Mouse (Mus musculus) layer of hippocampus, postnatal 10 days (tissue): Measurements from ENCODE around the gene Zfp948. TPM values are rescaled to one million over a fixed set of nuclear protein-coding genes. Genes with fewer than 3 reads are reported as not detected.

Experiments
- DNase-seq, 2 experiments: peaks; one replicate each; pipeline ENCODE4 v3.0.0; 2021; ENCODE audit warnings: low spot score in 2 of 2
- long read RNA-seq: library from polyadenylated mRNA; stranded (forward); transcript quantifications from one replicate; pipeline ENCODE4 v2.0.0, GENCODE M21; 2023
- total RNA-seq, 2 experiments: library from RNA; stranded (reverse); gene quantifications; 2 replicates each; pipeline ENCODE4 v1.2.3; 2021

Gene Zfp948
- total RNA-seq = 10 to 100 TPM; 15.5 to 17.6 TPM
- long read RNA-seq, transcript Zfp948-201 (6 exons, 2,652 nt) = major isoform, 11 of 13 reads
- long read RNA-seq, partial matches to known transcripts = 0 of 13 reads
- long read RNA-seq, other reads (novel, unspliced or antisense) = 2 of 13 reads

DNA sequence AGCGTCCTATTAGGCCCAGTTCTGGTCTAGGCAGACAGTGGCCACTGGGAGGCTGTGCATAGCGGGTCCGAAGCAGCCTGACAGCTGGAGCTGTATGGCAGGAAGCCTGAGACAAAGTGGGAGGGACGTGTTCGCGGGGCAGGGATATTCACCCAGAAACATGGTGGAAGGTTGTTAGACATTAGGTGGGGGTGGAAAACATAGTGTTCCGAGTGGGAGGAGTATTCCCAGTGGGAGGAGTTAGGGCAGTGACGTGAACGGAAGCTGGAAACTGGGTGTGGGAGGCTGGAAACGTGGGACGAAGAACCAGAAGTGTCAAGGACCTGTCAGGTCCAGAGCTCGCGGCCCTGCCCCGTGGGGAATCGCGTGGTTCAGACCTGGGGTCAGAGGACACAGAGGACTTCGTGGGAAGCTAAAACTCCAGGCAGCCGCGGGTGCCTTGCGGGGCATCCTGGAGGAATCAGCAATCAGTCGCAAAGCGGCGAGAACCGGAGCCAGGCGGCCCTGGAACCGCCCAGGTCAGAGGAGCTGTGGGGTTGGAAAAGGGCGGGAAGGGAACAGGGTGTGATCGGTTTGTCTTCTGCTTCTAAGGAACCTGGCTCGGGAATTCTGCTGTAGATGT lies at the start of gene Zfp948:
Gene Zfp948 (plus strand): TSS at position 281 of the 622 bp plus-strand sequence.
- peak; percentile 69 to 77 for DNase-seq

DNA sequence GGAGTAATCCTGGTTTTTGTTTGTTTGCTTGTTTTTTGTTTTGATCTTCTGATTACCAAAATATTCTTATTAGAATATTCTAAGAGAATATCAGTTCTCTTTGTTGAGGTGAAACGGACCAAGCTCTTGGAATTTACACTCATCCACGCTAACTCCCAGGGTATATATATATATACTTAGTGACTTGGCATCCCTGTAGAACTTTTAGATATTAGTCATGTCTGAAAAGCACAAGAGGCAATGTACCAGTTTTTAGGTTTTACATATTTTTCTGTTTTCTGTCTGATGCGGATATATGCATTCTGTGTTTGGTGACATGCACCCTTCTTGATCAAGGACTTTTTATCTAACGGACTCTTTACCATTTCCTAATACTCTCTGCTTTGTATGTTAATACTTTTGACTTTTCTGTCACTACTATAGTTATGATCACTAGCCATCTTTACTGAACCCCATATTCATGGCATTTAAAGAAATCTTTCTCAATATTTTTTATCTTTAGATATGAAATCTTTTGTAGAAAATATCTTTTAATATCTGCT lies 49.6 kb upstream of the Zfp948 start:
- no peak for DNase-seq

DNA sequence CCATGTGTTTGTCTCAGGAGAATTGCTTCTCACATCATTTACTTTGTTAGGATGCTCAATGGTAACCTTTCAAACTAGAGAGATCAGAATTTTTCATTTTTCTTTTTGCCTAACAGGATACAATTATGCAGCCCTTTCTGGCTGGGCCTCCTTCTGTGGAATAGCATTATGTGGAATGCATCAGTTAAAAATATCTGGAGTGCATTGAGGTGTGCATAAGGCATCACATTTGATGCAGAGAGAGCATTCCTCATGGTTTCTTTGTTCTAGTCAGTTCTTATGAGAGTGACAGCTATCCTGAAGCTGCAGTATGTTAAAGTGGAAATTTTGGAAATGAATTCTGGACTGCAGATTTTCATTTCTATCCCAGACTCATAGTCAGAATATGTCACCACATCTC lies 40.5 kb upstream of the Zfp948 start:
- DNase-seq = no peak

DNA sequence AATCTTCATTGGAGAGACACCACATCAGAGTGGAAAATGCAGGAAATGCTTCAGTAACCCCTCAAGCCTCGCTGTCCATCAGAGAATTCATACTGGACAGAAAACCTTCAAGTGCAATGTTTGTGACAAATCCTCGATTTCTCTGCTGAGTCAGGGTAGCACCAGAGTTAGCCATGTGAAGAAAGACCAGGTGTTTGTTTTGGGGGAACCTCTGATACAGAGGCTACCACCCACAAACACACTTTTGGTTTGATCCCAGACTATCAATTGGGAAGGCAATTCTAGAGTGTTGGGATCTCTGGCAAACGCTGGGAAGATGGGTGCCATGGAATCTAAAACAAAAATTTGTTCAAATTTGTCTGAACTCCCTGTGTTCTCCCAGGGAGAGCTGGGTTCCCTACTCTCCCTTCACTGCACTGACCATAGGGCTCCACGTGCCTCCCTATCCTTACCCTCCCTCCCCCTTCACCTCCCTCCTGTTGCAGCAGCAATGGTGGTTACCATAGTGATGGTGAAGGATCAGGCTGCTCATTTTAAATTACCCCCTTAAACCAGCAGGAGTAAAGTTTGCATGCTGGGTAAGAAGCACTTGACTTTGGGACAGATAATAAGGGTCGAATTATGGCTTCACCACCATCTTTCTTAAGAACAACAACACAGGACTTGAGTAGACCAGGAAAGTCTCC lies 36.0 kb upstream of the Zfp948 start:
- no peak for DNase-seq

DNA sequence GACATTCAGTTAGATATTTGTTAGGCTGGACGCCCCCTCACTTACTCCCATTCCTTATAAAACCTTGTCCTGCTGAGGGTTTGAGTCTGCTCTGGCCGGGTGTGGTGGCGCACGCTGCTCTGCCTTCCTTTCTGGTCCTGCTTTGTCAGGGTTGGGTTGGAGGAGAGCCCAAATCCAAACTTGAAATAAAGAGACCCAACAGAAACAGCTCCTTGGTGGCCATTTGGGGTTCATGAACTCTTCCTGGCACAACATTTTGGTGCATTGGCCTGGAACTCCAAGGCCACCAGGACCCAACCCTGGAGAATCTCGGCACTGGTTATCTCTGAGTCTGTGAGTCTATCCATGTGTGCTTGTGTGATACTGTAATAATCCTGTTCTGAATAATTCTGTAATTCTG lies 35.2 kb upstream of the Zfp948 start:
- peak; percentile 27 to 39 for DNase-seq

DNA sequence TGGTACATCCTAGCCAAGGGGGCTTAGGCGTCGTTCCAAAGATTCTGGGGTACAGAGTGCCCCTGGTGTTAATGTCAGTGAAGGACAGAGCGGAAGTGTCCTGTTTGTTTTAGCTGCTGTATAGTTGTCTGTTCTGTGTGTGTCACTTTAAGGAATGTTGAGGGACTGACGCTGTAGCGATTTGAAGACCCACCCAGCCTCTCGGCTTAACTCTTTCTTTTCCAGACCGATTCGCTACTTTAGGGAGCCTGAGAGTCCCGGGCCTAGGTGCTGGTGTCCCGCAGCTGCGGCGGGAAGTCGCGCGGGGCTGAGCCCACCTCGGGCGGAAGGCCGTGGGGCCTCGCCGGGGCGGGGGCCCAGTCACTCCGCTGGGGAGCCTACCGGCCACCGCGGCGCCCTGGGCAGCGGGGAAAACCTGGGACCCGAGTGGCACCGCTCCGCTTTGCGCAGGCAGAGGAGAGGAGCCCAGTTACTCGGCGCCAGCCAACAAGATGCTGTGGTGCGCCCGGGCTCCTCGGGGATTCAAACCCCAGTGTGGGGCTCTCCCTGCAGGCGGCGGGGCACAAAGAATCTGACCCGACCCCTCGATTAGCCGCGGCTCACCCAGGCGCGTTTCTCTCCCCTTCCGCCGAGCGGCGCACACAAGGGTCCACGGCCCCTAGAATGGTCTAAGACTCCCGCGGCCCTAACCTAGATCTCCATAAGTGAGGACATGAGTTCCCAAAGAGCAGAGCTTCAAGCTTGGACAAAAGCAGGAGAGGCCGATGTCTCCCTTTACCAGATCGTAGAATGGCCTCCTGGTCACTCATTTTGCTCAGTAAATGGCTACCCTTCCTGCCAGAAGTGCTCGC lies 34.5 kb upstream of the Zfp948 start:
- DNase-seq = peak; percentile 71 to 78

DNA sequence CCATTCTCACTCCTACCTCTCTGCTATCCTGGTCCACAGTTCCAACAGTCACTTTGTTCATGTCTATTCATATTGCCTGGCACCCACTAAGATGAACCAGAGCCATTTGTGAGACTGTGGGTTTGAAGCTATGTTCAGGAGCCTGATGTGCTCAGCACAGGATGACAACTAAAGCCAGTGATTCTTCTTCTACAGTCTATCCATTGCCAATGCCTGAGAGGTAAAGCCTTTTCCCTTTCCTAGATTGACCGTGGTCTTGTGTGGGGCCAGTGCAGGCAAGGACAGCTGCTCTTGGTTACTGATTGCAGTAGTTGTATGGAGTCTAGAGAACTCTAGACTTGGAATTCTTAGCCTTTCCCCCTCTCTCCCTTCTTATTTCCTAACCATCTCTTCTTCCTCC lies 32.8 kb upstream of the Zfp948 start:
- no peak for DNase-seq

DNA sequence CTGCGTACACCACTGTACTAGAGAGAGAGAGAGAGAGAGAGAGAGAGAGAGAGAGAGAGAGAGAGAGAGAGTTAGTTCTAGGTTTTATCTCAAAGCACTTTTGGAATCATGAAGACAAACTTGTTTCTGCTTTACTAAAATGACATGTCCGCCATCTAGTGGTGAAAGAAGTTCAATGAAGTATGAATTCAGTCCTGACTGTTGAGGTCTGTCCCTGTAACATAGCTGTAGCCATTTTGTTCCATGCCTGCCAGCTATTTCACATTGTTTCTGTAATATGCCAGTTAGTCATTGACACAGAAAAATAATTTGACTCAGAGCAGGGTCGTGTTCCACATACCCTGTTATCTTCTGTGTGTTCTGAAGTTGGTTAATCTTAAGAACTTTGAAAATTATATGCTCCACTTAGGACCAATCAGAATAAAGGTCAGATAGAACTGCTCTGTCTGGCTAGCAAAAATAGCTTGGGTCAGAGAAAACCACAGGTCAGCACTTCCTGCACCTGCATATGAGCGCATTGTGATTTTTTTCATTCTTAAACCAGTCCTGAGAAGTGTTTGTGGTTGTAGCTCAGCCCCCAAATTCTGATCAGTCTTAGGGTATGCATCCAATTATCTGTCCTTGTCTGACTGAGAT lies 32.2 kb upstream of the Zfp948 start:
- peak in 1 of 2 experiments; percentile 31 for DNase-seq

DNA sequence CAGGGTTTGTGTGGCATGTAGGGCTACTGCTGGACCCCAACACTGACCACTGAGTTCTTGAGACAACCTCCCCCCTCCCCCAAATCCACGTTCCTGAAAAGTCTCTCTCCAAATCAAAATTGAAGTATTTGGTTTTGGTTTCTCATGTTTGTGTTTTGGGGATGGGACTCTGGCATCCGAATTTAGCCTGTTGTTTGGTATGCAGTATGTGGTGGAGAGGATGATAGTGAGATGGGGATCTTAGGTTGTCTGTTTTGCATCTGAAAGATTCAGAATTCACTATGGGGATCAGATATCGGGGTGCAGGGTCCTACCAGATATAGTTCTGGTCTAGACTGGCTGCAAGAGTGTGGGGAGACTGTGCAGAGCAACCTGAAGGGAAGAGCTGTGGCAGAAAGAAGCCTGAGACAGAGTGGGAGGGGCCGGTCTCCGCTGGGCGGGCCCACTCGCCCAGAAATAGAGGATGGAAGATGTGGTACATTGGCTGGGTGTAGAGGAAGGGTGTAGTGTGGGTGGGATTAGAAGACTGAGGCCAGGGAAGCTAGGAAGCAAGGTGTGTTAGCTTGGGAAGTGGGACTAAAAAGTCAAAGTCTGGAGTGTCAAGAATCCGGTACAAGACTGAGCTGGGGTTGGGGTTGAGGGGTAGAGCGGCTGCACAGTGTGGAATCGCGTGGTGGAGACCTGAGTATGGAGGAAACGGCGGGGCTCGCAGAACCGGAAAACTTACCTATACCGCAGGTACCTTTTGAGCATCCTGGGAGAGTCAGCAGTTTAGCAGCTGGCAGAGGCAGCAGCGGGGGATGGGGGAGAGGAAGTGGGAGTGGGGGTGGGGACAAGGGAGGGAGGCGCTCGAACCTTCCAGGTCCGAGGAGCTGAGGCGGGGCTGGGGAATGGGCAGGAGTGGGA lies 31.5 kb upstream of the Zfp948 start, which contains the start of gene Zfp52:
Gene Zfp52 (plus strand): TSS at position 444 of the 906 bp plus-strand sequence.
- DNase-seq = peak; percentile 37 to 53

DNA sequence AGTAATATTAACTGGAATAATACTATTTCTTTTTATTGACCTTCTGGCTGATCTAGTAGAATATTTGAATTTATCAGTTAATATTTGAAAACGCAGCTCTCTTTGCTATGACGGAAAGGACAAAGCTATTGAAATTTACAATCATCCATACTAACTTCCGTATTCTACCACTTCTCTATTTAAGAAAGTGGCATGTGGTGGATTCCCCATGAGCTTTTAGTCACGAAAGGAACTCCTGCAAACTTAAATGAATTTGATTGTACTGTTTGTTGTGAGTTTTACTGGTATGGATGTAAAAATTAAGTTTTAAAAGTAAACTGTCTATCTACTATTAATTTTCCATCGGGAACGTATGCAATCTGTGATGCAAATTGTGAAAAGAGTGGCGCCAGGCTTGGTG lies 30.7 kb upstream of the Zfp948 start:
- DNase-seq = no peak

DNA sequence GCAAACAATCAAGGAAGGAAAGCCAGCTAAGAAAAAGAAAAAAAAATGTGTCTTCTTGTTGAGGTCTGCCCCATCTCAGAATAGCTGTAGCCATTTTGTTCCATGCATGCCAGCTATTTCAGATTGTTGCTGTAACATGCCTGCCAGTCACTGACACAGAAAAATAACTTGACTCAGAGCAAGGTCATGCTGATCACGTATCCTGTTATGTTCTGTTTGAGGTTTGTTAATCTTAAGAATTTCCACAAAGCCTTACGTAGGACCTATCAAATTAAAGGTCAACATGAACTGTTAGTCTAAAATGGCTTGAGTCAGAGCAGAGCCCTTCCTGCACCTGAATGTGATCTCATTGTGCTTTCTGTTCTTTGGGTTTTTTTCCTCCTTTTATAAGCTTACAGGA lies 30.1 kb upstream of the Zfp948 start:
- DNase-seq = no peak

DNA sequence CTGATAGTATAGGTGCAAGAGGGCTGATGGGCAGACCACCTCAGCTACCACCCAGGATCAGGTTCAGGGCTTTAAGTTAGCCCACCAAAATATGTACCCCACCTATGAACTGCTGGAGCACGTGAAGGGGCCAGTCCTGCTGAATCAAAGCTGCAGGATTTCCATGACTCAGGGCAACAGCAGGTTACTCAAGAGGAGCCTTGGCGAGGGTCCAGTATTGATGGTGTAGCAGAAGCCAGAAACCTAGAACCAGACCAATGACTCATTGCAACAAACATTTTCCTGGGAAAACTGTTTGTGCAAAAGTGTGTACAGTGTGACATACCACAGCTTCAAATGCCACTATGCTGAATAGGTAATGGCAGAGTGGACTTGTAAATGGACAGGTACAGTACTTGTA lies 9.0 kb upstream of the Zfp948 start:
- DNase-seq = no peak

DNA sequence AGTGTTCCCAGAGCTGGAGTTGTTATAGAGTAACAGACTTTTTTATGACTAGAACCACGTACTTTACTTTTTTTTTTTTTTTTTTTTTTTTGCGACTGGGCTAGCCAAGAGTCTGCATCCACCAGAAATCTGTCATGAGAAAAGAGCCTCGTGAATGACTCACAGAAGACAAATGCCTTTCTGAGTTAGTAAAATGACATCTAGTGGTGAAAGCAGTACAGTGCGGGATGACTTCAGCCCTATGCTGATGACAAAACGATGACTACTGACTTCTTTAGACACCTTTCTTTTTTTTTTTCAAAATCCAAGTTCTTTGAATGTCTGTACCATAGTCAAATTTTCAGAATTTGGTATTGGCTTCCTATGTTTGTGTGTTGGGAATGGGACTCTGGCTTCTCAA lies 588 bp upstream of the Zfp948 start:
- DNase-seq = peak; percentile 29 to 31

DNA sequence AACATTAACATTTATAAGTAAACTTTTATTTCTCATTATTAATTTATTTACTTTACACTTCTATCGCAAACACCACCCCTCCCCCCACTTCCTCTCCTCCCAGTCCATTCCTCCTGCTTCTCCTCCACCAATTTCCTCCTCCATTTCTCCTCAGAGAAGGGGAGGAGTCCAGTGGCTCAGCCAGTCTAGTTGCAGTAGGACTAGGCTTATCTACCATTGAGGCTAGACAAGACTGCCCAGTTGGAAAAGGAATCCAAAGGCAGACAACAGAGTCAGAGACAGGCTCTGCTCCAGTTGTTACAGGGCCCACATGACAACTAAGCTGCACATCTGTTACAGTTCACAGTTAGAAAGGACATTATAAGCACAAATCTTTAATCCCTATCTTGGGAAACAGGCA lies 888 bp downstream of the Zfp948 start:
- peak in 1 of 2 experiments; percentile 27 for DNase-seq

DNA sequence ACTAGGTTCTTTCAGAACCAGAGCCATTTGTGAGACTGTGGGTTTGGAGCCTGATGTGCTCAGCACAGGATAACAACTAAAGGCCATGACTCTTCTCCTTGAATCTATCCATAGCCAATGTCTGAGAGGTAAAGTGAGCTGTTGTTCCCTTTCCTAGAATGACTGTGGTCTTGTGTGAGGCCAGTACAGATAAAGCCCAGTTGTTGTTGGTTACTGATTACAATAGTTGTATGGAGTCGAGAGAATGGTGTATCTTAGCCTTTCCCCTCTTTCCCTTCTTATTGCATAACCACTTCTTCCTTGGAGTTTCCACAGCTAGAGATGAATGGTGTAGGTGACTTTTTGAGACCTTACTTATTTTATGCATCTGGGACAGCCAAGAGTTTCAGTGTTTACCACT lies 12.3 kb downstream of the Zfp948 start:
- no peak for DNase-seq

DNA sequence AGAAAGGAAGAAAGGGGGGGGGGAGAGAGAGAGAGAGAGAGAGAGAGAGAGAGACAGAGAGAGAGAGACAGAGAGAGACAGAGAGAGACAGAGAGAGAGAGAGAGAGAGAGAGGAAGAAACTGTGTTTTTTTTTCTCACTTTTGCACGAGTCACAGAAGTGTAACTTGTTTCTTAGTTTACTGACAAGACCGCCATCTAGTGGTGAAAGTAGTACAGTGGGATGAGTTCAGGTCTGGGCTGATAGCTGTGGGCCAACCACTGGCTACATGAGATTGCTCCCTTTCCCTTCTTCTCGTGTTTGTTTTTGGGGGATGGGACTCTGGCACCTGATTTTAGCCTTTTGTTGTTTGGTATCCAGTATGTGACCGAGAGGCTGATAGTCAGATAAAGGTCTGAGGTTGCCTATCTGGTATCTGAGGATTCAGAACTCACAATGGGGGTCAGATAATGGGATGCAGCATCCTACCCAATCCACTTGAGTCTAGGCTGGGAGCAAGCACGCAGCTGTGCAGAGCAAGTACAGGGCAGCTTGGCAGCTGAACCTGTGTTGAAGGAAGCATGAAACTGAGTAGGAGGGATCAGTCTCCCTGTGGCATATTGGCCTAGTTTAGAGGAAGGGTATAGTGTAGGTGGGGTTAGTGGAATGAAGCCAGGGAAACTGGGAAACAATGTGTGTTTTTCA lies 12.8 kb downstream of the Zfp948 start:
- DNase-seq = peak in 1 of 2 experiments; percentile 17

DNA sequence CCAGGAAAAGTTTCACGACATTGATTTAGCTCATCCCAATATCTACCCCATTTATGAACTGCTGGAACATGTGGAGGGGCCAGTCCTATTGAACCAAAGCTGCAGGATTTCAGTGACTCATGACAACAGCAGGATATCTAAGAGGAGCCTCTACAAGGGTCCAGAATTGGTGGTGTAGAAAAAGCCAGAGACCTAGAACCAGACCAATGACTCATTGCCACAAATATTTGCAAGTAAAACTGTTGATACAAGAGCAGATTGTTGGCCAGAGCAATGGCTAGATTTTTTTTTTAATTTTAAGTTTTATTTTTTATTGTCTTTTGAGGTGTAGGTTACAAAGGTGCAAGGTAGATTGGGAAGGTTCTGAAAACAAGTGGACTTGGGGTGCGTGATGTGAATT lies 18.7 kb downstream of the Zfp948 start:
- no peak for DNase-seq

DNA sequence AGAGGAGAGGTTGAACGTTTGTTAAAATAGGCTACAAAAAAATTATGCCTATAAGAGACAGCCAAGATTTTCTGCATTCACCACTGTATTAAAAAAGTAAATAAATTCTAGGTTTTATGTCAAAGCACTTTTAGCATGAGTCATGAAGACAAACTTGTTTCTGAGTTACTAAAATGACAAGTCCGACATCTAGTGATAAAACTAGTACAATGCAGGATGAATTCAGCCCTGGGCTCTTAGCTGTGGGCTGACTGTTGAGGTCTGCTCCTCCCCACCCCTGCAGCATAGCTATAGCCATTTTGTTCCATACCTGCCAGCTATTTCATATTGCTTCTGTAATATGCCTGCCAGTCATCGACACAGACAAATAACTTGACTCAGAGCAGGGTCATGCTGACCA lies 49.5 kb downstream of the Zfp948 start:
- DNase-seq = no peak

DNA sequence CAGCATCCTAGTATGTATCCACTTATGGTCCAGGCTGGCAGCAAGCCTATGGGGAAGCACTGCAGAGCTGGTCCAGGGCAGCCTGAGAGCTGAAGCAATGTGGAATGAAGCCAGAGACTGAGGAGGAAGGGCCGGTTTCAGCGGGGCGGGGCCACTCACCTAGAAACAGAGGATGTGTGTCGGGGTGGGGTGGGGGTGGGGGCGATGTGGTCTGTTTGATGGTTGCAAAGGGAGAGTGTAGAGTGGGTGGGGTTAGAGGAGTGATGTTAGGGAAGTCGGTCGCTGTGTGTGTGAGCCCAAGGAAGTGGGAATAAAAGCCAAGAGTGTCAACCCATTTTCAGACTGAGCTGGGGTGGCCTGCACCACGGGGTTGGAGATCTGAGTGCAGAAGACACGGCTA lies 50.5 kb downstream of the Zfp948 start:
- DNase-seq = no peak
